Mouse (Mus musculus) testis, postnatal 14 days (tissue): ENCODE measurements at regions not wholly inside any gene's neighbourhood (a gene's known extent, or its start where the extent isn't known, plus 50 kb on each side); places are given as distances from the start of the nearest gene placed in this dataset.

Source experiments
- DNase-seq: peaks from one replicate; pipeline ENCODE4 v3.0.0; 2021; ENCODE audit warnings: low spot score

DNA sequence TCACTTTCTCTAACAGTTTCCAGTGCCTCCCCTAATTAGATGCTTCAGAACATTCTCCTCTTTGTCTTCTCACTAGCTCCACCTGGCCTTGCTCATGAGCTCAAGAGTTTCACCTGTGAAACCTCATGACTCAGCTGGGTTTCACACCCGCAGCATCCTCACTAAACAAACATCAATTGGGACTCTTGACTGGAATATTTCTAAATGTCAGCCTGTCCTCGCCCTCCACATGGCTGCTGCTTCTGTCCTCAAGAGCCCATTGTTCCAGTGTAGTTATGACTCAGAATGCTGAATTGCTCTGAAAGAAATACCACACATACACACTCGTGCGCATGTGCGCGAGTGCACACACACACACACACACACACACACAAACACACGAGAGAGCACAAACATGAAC is 407.2 kb downstream of the Prss52 start:
- DNase-seq, result no peak

DNA sequence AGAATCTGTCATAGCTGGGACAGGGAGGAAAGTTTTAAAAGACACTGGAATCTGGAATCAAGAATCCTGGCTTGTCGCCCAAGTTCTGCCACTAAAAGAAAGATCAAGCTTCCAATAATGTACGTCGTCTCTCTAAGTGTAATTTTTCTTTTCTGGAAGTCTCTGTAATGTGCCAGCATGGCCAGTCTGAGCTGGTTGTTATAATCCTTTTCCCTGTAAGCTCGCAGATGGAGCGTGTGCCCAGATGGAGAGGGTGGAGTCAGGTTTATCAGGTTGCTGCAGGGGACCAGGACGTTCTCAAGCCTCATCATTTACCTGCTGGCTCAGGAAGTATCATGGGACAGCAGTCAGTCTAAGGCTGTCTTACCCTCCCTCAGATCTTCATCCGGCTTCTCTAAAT is 408.6 kb downstream of the Prss52 start:
- DNase-seq, result no peak

GRCm38 (mm10) chr14:64517584-64518195 is 413.6 kb downstream of the Prss52 start:
- DNase-seq, result no peak

GRCm38 (mm10) chr14:64524641-64525040 is 420.6 kb downstream of the Prss52 start:
- DNase-seq, result no peak

GRCm38 (mm10) chr14:64525302-64526078 is 421.4 kb downstream of the Prss52 start:
- no peak for DNase-seq

DNA sequence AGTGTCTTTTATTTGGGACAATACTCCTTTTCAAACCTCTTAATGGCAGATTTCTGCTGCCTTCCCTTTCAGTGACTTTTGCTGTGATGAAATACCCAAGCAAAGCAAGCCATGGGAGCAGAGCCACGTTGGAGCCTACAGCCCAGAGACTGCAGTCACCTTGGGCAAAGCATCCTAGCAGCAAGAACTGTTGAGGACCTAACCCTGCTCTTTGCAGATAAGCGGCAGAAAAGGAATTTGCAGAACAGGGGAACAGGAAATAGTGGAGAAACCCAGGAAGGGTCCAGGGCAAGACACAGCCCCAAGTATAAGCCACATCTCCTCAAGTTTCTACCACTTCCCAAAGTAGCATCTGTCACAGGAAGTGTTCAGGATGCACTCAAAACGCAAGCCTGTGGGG is 426.5 kb downstream of the Prss52 start:
- no peak for DNase-seq

DNA sequence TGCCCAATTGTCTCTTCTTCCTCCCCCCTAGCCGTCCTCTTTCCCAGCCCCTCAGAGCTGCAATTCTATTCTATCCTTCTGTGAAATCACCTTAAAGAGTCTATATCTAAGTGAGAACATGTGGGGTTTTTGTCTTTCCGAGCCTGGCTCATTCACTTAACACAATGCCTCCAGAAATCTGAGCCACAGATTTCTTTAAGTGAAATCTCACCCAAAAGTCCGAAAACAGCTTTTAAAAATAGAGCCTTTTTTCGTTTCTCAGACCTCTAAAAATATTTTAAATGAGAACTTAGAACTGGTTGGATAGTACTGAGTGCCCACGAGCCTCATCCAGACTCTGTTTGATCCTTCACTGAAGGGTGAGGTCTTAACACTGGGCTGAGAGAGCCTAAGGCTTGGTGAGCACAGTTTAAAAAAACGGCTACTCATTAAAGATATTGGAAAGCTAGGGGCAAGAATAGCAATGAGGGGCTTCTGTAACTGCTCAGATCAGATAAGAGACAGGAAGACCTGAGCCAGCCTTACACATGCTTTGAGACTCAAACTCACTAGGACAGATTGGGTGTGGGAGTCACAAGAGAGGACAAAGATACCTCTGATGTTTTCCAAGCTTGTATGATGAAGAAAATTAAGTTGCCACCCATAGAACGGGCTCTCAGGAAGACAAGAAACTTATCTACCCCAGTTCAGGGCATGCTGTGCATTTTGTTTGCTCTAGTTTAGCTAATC is 427.3 kb downstream of the Prss52 start:
- DNase-seq, result no peak

GRCm38 (mm10) chr14:64532351-64532750 is 428.3 kb downstream of the Prss52 start:
- no peak for DNase-seq

DNA sequence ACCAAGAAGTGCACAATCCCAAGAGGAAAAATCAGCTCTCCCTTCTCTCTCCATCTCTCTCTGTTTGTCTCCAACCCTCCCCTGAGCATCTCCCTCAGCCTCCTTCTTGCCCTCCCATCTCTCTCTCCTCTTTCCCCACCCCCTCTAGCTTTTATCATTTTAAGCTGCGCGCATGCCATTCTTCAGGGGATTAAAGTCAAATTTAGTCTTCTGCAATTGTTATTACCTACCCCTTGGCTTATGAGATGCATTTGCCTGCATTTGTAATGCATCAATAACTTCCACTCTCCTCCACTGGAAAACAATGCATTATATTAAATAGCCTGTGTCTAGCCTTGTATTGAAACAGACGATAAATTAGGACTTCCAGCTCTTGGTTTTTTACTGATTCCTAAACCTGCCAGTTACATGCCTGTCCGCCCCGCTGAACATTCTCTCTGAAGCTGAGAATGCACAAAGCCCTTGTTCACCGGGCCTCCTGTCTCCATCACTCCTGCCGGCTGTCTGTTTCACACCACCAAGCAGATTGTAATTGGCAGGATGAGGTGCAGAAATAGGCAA is 429.6 kb downstream of the Prss52 start:
- no peak for DNase-seq

DNA sequence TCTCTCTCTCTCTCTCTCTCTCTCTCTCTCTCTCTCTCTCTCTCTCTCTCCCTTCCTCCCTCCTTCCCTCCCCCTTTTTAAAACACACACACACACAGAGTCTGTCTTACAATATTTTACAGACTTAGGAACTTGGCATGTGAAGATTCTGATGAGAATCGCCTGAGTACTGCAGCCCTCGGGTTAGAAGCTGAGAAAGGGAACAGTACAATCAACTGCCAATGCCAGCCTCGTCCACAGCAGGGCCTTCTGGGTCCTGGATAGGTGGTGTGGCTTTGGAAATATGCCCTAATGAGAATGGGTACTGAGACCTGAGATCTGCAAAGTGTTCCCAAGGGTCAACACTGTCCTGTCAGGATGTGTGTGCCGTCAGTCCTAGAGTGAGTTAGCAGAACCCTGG is 430.1 kb downstream of the Prss52 start:
- DNase-seq, result no peak

GRCm38 (mm10) chr14:64539436-64539835 is 435.4 kb downstream of the Prss52 start:
- no peak for DNase-seq

DNA sequence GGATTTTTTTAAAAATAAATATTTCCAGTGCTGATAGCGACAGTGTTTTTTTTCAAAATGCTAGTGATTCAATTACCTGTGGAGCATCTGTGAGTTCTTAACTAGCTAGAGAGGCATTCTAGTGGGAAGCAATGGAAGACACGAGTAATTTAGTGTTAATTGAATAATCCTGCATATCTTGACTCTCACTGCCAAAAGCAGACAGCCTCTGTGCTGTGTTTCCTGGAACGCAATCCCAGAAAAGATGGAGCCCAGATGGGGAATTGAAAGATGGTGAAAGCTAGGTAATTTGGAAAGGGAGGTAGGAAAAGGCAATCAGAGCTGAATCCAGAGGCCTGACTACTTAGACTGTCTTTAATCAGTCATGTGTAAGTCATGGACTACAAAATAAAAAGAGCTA is 441.0 kb downstream of the Prss52 start:
- no peak for DNase-seq

GRCm38 (mm10) chr14:64546787-64547186 is 442.7 kb downstream of the Prss52 start:
- DNase-seq, result peak; percentile 53

DNA sequence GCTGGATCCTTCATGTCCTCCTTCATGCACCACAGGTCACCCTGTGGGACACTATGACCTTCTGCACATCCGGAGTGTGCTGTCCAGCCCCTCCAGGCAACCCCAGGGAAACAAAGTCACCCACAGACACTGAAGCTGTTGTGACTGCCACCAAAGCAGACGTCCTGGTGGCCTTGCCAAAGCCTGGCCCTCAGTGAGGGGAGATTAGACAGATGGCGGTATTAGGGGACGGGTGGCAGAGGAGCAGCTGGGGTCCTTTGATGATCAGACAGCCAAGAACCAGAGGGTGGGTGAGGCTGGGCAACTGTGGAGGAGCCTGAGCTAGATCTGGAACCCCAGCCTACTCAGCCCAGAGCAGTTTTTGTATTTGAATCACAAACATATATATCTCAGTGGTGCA is 448.9 kb downstream of the Prss52 start:
- no peak for DNase-seq

GRCm38 (mm10) chr14:64556042-64556441 is 452.0 kb downstream of the Prss52 start:
- DNase-seq, result no peak

DNA sequence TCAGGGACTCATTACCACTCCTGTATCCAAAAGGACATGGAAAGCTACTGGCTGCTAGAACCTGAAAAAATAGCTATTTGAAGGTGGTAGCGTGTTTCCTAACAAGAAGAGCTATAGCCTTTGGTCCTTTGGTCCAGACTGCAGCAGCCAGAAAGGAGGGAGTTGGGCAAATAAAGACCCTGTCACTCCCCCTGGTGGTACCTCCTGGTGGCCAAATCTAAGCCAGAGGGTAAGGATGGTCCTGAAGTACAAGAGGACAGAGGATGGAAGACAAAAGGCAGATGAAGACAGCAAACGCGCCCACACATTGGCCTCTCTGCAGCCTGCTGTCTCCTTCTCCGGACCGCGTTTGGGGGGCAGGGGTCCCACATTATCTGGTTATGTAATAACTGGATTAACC is 453.4 kb downstream of the Prss52 start:
- DNase-seq, result no peak

DNA sequence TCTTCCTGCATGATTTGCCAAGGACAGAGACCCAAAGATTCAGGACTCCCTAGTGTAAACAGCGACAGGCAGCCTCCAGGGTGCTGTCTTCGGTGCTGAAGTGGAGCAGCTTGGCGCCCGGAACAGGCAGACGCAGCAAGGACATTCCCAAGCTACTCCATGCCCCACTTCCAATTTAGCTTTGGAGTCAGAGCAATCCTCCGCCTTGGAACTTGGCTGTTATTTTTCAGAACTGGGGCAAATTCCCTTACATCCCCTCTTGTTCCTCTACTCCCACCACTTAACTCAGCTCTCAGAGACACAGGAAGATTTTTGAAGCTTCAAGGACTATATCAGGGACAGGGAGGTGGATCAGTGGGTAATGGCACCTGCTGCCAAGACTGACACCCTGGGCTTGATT is 464.6 kb downstream of the Prss52 start:
- peak; percentile 21 for DNase-seq

DNA sequence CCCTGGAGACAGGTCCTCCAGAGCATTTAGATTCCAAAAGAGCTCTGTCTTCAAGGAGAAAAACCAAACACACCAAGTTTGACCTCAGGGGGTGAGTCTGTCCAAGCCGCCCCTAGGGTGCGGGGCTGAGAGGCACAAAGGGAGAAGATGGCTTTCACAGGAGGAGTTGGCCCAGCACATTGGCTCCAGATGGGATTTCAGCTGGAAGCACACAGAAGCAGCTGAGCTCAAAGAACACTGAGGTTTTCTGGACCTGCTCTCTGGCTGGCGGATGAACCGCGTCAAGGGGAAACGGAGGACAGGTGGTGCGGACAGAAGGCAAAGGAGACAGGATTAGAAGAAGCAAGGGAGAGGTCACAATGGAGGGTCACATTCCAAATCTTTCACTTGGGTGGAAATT is 466.9 kb downstream of the Prss52 start:
- no peak for DNase-seq

- no peak for DNase-seq
Measured at GRCm38 (mm10) chr14:64572756-64573155, 468.7 kb downstream of the Prss52 start.

- DNase-seq, result no peak
Measured at GRCm38 (mm10) chr14:64573773-64574172, 469.7 kb downstream of the Prss52 start.

DNA sequence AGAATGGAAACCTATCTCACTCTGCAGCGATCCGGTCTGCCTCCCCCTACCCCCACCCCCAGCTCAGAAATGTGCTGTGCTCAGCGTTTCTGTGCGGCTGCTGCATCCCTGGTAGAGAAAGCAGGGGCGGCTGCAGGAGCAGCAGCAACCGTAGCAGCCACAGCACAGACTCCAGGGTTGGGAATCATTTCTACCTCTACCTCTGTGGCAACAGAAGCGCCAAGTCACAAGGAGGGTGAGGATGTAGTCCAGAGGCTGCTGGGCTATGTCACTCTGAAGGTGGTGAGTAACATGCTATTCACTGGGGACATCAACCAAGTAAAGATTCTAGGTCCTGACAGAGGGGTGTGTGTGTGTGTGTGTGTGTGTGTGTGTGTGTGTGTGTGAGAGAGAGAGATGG is 470.2 kb downstream of the Prss52 start:
- DNase-seq, result no peak

- no peak for DNase-seq
Measured at GRCm38 (mm10) chr14:64574773-64575172, 470.7 kb downstream of the Prss52 start.

DNA sequence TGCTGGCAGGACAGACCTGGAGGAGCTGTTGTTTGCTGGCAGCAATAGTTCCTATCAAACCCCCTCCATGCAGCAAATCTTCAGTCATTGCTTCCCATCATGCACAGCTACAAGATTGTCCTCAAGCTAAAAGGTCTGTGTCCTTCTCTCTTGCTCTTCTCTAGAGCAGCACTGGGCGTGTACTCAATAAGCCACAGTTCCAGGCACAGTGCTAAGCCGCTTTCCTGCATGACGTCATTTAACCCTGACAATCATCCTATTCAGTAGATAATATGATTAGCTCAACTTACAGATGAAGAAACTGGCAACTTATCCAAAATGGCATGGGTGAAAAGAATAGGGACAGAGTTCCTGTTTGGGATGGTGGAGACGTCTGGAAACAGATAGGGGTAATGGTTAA is 471.9 kb downstream of the Prss52 start:
- no peak for DNase-seq
